Mouse (Mus musculus): ENCODE data around the gene Kcnmb1.
A peak's percentile ranks its signal among the peaks of the same experiment; 100 is the strongest.

Gene Kcnmb1

DNA sequence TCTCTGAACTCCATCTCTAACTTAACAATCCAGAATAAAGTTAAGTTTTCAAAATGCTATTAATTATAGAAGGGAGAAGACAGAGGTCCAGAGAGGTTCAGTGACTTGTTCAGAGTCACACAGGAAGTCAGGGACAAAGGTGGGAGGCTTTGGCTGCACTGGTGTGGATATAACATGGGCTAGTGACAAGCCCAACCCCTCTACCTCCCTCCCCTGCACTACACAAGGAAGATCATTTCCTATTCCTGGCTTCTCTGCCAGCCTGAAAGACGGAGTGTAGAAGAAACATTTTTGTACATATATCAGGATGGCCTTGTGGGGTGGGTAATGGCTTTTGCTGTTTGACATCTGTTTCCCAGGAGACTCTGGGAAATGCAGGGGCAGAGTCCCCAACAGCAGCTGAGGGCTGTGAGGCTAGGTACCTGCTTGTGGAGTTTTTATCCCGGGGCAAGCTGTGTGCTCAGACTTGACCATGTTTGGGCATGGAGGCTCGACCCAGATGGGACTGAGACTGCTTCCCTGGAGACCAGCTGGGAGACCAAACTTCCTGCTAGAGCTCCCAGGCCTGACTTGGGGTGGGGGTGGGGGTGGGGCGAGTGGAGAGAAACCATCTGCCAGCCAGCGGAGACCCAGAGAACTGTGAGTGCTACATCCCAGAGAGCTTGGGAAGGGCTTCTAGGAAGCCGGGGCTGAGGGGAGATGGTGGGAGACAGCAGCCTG is at the start of gene Kcnmb1:
Gene Kcnmb1 (plus strand): TSS at position 326 of the 720 bp plus-strand sequence.
- no peak for DNase-seq

DNA sequence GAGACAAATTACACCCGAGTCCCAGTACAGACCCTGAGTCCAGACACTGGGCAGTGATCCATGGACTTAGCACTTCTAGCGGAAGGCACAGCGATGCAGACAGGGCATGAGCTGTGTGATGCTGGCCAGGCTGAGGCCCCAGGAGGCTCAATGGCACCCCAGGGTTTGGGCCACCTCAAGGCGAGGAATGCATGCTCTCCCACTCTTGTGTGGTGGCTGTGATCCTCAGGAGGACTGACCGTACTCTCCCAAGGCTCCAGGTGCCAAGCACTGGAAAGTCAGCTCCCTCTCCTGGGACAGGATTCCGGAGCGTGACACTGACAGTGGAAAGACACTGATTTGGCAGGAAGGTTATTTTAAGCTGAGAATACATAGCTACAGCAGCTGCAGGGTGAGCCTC is 49.8 kb upstream of the Kcnmb1 start:
- no peak for DNase-seq

DNA sequence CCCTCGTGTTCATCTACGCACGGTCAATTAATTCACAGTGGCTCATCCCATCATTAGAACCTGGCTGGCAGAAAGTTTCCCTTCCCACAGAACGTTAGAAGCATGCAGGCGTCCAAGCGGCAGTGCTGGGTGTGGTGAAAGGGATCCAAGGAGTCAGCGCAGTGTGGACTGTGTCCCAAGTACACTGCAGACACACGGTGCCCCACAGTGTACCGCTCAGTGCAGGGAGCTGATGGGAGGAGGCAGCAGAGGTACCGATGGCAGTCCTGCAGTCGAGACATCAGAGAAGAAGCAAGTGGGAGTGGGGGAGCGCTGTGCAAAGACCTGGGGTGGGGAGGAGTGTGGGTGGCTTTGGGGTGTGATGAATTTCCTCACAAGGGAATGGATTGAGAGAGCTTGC is 48.6 kb upstream of the Kcnmb1 start:
- DNase-seq = no peak

DNA sequence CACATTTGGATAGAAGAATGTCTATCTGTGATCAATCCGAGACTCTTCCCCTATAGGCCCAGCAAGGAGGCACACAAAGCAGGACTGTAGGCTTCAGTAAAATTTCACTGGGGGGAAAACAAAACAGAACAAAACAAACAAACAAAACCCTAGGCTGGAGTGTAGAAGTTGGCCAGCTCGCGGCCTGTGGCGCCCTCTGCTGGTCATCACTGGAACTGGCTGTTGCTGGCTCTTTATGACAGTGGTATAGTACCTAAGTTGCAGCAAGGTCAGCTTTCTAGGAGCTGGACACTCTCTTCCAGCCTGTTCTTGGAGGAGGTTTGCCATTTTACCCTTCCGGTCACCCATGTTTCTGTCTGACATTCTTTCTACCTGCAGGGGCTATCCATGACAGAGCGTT is 45.2 kb upstream of the Kcnmb1 start:
- peak; percentile 69 to 70 for DNase-seq

DNA sequence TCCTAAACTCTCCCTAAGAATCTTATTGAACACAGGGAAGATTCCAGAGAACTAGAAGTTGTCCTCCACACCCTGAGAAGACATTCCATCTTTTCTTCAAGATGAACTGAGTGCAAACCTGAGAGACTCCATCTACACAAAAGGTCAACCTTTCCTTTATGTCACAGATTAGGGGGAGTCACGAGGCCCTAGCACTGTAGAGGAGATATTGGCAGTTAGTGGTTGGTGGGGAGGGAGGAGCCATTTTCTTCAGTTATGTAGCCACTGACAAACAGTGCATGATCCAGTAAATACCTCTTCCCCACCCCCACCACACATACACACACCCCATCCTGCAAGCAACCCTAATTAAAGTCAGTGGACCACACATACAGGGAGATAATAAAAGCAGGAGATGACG is 44.4 kb upstream of the Kcnmb1 start:
- no peak for DNase-seq

DNA sequence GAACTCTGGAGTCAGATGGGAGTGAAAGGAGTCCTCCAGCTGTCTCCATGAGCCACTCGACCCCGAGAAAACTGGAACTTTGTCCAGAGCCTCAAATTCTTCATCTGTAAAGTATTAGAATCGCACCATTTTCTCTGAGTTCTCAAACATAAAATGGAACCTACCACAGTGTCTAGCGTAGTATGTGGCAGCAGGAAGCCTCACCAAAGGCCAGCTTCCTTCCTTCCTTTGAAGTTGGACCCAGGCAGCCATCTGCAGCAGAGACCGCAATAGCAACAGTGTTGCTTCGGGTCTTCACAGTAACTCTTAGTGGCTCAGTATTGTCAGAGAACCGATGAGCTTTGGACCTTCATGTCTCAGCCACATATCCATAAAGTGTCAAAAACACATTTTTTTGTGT is 43.0 kb upstream of the Kcnmb1 start:
- no peak for DNase-seq

DNA sequence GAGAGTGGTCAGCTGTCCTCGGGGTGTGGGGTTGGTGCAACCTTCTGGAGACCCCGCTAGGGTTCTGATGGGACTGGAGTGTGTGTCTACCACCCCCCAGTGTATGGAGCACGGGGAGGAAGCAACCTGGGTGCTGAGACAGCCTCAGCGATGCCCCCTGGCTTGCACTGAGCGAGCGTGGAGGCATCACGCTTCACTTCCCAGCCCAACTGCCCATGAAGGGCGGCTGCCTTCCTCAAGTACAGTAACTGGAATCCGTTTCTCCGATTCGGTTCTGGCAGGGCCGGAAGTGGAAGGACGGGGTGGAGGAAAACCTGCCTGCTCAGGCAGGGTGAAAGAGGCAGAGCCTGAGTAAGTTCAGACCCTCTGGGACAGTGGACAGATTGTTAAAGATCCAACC is 41.4 kb upstream of the Kcnmb1 start:
- DNase-seq = no peak

DNA sequence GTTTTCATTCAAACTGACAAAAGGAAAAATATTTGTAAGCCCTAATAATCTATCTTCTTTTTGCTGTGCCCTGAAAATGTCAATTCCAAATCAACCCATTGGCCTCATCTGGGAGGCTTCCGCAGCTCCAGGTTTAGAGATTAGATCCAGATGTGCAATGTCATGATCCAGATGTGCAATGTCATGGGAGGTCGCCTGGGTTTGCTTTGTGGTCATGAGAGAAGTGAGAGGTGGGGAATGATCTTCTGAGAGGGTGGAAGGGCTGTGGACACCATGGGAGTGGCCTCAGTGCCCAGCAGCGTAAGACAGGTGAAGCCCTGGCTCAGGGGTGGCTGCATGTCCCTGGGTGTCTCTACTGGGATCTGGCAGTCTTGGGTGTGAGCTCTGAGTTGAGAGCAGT is 39.8 kb upstream of the Kcnmb1 start:
- no peak for DNase-seq

DNA sequence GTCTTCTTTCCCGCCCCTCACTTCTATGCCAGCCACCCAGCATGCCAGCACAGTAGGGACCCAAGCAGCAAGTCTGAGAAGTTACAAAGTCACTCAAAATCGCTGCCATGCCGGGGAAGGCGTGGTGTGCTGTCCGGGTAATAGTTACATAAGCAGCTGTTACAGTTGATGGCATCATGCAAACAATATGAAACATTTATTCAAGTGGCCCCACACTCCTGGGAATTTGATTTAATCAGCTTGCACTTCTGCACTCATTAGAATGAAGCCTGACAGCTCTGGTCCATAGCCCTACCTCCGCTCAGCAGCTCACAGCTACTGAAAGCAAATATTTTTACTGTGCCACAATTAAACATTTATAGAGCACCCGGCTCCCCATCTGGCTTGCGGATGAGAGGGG is 37.0 kb upstream of the Kcnmb1 start:
- no peak for DNase-seq

DNA sequence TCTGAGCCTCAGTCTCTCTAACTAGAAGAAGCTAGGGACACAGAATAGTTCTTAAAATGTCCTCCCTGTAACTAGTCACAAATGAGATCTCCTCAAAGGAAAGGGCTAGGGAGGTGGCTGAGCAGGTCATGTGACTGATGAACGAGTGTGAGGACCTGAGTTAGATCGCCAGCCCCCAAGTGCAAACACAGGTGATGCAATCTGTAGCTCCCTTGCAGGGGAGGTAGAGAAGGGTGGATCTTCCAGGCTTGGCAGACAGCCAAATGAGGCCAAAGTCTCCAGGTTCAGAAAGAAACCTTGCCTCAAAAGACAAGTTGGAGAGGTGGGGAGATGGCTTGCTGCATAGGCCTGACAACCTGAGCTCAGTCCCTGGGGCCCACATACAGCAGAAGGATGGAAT is 36.3 kb upstream of the Kcnmb1 start:
- no peak for DNase-seq

DNA sequence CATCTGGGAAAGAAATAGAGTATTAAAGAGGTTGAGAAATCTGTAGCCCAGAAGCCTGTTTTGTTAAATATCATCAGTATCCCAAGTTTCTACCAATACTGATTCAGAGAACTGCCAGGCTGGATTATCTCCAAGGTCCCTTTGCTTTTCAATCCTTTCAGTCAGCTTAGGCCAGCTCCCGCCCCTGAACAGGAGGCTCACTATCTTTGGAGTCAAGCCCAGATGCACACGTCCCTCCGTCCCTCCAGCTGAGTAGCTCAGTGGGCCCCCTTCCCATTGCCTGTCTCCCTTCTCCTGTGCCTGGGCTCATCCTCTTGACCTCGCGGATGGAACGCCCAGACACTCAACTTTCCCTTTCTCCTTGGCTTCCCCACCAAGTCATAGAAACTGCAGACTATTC is 35.5 kb upstream of the Kcnmb1 start:
- DNase-seq = no peak

DNA sequence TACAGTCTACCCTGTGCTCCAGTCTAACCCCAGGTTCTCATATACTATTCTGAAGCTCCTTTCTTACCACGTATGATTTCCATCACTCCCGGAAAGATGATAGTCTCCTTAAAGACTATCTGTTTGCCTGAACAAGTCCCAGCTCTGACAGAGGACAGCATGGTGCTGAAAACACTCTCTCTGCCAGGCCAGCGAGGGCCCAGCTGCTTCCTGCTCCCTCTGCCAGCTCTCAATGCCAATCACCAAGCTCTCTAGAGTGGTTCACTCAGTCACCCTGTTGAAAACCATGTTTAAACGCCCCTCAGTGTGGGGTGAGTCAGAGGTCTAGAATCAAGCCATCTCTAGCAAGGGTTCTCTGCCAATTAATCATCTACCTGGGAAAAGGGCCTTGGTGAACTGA is 35.0 kb upstream of the Kcnmb1 start:
- DNase-seq = no peak

DNA sequence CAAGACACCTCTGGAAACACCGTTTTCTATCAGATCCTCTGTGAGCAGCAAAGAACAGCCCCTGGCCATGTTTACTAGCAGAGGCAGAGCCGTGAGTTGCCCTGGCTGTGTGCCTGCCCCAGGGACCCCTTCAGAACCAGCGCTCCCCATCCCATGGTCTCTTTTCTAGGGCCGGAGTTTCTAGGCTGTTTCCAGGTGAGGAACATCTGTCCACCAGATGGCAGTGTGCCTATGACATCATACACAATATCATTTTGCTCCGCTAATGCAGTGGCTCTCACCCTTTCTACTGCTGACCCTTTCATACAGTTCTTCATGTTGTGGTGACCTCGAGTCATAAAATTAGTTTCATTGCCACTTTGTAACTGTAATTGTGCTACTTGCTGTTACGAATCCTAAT is 34.2 kb upstream of the Kcnmb1 start:
- peak; percentile 46 to 48 for DNase-seq

DNA sequence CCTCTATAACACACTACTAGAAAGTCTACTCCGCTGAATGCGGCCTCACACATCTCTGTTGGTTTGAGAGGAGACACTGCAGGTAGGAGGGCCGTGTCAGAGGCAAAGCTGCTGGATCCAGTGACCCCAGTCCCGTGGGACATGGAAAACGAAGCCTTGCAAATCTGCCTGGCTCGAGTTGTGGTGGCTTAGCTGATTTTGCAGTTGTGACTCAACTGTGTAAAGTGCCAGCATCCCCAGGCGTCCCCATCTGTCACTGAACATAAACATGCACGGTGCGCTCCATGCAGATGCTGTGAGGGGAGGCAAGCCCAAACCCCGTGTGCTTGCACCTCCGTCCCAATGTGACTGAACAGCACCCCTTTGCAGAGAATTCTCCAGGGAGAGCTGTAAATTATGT is 33.4 kb upstream of the Kcnmb1 start:
- no peak for DNase-seq

DNA sequence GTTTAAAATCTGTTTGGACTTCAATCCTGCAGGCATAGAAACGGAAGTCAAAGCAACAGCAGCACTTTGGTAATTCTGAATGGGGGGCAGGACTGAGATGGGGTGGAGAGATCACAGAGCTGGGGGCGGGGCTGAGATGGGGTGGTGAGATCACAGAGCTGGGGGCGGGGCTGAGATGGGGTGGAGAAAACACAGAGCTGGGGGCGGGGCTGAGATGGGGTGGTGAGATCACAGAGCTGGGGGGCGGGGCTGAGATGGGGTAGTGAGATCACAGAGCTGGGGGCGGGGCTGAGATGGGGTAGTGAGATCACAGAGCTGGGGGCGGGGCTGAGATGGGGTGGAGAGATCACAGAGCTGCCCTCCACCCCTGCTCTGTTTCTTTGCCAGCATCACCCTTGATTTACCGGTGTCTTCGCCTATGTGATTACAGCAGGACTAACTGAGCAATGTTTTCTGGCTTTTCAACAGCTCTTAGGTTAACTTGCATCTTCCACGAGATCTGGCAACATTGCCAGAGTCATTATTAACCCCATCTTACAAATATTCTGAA is 30.9 kb upstream of the Kcnmb1 start:
- DNase-seq = peak; percentile 78 to 81

DNA sequence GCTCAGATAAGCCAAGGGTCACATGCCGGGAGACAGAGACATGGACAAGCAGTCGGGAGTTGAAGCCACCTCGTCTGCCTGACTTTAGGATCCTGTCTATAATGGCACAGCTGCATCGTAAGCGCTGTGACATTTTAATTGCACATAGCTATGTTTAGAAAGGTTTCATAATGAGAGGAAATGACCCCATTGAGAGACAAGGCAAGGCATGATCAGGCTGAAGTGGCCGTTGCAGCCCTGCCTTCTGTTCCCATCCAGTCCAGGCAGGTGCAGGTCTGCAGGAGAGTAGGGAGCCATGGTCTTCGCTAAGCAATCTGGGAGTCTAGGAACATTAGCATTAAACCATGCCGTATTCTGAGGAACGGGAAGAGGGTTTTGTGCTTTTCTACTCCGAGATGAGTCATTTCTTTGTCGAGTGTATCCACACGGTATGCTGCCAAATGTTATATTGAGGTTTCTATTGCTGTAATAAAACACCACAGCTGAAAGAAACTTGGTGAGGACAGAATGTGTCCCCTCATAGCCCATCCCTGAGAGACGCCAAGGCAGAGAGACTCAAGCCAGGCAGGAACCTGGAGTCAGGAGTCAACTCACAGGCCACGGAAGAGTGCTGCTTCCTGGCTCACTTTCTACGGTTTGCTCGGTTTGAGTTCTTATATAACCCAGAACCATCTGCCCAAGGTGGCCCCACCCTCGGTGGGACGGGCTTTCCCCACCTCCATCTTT is 30.3 kb upstream of the Kcnmb1 start:
- peak; percentile 24 to 30 for DNase-seq

DNA sequence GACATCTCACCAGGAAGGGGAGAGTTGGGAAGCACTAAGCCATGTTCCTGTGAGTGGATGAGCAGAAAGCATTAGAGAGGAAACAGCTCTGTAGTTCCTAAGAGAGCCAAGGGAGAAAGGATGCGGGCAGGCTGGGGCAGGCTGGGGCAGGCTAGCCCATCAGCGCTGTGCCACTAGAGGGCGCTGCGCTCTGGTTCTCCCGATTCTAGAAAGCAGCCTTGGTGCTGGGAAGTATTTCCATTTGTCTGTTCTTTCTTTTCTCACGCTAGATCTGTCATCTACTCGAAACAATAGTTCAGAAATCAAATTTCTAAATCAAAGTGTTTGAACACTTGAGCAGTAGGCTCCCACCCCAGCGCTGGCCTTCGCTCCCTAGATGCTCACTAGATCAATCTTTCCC is 28.5 kb upstream of the Kcnmb1 start:
- peak; percentile 39 to 44 for DNase-seq

DNA sequence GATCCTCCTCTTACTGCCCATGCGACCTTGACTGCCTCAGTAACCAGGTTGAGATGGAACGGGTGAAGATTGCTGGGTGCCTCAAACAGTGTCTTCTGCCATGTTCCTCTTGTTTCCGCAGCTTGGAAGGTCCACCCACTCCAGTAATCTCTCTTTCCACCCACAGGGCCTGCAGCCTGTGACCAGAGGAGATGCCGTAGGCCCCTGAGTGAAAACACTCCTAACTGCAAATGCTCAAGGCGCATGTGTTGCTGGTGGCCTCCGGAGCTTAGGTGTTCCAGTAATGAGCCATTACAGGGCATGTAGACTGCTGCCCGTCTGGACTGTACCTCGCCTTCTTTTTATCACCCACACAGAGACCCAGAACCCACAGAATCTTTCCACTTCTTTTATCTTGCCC is 25.2 kb upstream of the Kcnmb1 start:
- no peak for DNase-seq

DNA sequence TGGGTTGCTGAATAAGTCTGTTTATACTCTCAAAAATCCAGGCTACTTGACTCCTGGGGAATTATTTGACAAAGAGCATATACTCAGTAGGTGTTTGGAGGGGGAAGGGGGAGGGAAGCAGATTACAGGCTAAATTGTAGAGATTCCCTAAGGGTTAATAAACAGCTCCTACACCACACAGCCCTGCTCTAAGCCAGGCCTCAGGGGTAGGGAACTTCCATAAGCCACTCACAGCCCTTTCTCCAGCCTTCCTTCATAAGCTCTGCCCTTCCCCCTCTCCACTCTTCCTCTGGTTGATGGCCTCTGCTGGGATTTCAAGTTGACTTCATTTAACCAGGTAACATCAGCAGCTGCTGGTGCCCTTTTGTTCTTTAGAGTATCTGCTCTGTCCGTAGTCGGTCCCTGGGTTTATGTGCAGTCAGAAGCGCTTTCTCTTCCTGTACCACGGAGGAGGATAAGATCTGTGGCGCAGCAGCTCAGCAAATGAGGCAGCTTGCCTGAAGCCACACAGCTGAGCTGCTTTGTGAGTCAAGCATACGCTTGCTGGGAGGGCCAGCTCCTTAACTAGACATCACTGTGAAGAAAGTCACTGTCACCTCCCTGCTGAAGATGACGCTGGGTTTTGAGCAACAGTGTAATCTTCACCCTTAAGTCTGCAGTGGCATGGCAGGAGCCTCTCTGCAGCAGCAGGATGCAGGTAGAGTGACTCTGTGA is 24.1 kb upstream of the Kcnmb1 start:
- DNase-seq = no peak

DNA sequence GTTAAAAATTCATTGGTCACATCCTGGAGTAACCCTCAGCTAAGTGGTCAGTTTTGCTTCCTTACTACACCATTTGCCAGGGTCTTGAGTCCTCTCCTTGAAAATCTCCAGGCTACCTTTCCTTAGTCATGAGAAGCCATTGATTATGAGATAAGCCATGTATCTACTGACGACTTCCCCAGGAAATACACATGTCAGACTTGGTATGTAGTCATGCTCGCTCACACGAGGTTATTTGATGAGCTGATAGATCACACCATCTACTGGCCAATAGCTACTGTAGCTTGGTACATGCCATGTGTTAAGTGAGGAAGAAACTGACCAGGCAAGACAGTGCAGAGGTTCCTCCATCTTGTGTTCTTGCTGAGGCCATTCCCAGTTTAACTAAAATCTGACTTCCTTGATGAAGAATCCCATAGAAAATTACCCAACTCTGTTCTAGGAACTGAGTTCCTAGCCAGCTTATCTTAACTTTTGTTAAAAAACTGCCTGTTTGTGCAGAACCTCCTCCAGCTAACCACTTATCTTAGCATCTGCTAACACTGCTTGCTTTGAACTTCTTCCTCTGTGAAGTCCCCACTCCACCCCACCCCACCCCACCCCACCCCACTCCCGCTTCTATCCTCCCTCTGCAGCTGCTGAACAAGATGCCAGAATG is 23.2 kb upstream of the Kcnmb1 start:
- no peak for DNase-seq

DNA sequence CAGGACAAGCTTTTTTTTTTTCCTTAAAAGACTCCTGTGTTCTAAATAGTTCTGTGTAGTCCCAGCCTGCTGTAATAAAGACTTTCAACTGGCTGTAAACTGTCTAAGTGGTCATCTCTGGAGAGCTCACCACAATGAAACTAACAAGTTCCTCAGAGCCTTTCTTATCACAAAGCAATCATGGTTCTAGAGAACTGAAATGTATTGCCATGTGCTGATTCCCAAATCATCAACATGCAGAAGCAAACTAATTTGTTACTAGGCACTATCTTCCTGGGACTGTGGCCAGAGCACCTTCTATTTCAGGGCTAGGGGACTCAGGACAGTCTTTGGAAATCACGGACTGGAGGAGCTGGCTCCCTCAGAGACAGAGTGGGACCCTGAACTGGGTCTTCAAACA is 19.2 kb upstream of the Kcnmb1 start:
- DNase-seq = no peak

DNA sequence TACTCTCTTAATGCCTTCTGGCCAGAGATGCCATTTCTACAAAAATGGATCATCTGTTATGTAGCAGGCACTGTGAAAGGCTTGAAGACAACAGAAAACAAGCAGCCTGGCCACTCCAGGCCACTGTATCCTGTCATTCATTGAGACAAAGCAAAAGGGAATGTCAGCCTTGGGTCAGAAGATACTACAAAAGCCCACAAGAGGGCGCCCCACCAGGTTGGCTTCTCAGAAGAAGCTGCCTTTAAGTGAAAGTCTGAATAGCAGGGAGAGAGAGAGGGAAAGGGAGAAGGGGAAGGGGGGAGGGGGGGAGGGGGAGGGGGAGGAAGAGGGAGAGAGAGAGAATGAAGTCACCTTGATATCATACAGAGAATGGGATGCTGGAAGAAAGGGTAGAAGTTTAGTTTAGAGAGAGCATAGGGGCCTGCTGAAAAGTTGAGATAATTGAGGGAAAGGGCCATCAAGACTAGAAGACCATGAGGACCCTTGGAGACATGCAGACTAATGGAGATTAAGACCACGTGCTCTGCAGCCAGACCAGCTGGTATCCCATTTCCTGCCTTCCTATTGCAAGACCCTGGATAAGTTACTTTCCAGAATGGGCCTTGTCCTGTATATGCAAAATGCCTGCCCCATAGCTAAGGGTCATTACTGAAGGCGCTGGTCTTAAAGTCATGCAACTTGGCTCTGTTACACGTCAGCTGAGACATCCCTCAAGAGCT is 18.6 kb upstream of the Kcnmb1 start:
- peak; percentile 40 for DNase-seq

Measured in B cell, adult 2 months (primary cell).